Mouse (Mus musculus) CH12.LX (cell line): Measurements from ENCODE around the gene Arsb.

Experiments
- CTCF ChIP-seq, 2 experiments: IDR thresholded peaks in 1 of 2; conservative IDR thresholded peaks in 1 of 2; 2 replicates each; pipeline ENCODE4 v1.5.1; 2011 to 2012; ENCODE audit warnings: low read depth in 2 of 2, low read length in 2 of 2, improper control_type of control experiment in 1 of 2, inconsistent platforms in 1 of 2, mild to moderate bottlenecking in 1 of 2, moderate library complexity in 1 of 2
- IRF4 ChIP-seq: IDR thresholded peaks from 2 replicates; pipeline ENCODE4 v1.6.1; 2014; ENCODE audit warnings: low read depth, mild to moderate bottlenecking, inconsistent platforms, low read length, improper control_type of control experiment

- TF ChIP-seq CTCF (conservative IDR thresholded peaks at IDR 0.05 in 1 of 2, IDR thresholded peaks at IDR 0.05 in 1 of 2; ENCODE audit: low read depth in 2 of 2, low read length in 2 of 2) (no peak), IRF4 (no peak)
Observed at GRCm38 (mm10) chr13:93772861-93773260, 1.4 kb downstream of the Arsb start.
